Mouse (Mus musculus) right cerebral cortex, postnatal 25 days (tissue): Measurements from ENCODE around the gene Lpxn.

Experiments used
- DNase-seq: peaks from one replicate; pipeline ENCODE4 v3.0.0; 2022

Gene Lpxn

DNA sequence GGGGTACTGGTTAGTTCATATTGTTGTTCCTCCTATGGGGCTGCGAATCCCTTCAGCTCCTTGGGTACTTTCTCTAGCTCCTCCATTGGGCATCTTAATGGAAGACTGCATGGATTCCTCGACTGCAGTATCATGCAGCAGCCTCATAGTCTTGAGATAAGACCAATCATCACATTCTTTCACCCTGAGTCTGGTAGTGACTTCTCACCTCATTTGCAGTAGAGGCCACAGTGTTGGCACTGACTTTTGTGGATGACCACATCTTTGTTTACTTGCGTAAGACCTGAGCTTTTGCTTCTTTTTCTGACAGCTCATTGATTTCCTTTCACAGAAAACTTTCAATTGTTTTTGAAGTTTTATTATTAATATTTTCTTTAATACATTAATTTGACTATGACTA lies 9.7 kb downstream of the Lpxn start:
- no peak for DNase-seq

DNA sequence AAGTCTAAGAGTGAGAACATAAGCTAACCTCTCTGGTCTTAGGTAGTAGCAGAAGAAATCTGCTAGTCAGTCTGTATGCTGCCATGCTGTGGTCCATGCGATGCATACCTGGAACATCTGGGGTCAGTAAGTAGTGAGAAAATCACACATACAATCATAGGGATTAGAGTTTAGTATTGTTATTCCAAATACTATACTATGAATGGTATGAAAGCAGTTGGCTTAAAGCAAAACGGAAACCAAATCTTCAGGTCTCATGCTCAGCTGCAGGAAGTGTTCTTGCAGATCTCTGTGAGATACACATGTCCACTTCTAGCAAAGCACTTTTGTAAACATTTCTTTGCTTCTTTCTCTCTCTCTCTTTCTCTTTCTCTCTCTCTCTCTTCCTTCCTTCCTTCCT lies 10.2 kb downstream of the Lpxn start:
- DNase-seq = no peak

DNA sequence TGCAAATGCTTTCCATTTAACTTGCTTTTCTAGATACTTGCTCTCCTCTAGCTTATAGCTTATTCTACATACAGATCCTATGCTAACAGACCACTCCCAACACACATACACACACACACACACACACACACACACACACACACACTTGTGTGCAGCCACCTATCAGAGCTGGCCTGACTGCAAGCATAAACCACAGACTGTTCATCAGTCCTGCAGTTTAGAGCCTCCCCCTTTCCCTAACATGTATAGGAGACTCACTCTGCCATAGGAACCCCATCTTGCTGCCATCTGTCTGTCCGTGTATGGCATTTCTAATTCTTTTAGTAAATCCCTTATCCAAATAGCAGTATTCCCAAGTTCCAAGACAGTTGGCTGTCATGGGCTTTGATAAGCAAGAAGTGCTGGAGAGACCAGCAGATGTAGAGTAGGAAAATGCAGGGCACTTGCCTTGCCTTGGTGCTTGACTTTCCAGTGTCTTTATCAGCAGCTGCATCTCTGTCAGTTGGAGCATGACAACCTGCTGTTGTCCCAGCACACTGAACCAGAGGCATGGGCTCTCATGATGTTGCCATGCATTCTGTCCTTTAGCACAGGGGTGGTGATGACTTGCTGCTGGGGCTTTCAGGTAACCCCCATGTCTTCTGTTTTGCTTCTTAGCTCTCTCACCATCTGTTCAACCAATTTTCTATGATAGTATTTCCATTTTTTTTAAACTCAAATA lies 16.8 kb downstream of the Lpxn start:
- DNase-seq = no peak

DNA sequence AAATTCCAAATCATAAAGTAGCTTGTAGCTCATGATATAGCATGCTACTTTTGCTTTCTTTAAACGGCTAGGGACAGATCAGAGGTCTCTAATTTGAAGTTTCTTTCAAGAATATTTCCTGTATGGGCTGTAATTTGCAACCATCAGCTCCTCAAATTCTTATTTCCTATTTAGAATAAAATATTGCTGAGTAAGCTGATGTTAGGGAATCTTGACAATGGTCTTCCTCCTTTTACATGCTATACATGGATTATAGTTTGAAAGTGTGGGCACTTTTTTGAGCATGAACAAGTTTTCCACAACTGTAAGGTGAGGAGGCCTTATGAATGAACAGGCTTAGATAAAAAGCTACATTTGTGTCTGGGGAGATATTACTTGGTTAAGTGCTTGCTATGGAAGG lies 17.9 kb downstream of the Lpxn start:
- no peak for DNase-seq

DNA sequence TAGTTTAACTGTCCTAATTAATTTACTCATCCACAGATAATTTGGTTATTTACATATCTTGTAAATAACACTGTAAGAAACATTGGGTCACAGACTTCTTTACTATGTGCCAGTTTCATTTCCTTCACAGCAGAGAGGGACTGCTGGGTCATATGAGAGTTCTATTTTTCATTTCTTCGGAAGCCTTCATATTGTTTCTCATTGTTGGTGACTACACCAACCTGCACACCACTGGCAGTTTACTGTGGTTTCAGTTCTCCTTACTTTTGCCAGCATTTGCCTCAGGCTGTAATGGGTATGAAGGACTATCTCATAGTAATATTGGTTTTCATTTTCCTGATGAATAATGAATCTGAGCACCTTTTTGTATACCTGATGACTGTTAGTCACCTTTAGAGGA lies 22.5 kb downstream of the Lpxn start:
- no peak for DNase-seq

DNA sequence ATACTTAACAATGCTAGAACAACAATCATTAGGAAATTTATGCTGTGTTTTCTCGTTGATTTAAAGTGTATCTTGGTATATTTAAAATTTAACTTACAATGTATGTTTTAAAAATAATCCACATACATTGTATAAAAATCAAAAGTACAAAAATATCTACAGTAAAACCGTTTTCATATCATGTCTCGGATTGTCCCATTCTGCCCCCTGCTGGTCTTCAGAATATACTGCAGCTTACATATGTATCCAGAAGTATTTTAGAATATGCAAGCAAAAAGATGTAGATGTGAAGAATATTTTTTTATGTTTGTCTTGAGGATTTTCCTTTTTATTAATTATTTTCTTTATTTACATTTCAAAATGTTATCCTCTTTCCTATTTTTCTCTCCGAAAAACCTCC lies 24.4 kb downstream of the Lpxn start:
- DNase-seq = no peak

DNA sequence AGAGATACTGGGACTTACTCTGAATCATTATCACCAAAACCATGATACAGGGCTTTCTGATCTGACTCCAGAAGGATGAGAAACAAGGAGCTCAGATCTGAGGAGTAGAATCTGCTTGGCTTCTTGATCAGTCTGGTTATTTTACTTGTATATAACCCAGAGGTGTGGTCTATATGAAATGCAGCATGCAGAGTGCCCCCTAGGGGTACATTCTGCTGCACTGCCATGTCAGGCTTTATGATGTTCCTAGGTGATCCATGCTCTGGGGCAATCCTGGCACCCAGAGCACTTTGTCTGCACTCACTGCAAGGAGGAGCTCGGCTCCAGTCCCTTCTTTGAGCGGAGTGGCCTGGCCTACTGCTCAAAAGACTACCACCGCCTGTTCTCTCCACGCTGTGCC lies 28.6 kb downstream of the Lpxn start:
- DNase-seq = no peak

DNA sequence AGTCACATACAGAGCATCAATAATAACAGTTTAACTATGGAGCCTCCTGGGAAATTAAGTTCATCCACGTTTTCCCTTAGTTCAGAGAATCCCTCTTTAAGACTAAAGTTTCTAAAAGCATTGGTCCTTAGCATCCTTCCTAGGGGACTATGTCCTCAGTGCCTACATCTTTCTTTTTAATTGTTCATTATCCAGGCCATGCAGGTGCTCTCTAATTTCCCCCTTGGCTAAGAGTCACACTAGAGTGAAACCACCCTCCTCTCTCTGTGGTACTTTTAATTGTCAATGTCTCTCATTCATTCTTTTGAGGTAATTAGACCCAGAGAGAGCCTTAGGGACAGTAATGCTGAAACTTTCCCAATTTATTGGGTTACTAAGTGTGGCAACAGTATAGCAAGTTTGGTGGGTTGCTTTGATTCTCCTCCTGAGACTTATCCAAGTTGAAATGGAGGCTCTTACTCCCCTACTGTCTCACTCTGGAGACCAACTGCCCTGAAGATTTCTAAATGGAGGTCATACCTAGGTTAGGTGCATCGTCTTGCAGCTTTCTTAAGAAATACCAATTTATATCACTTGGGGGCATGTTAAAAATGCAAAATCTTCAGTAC lies 34.9 kb downstream of the Lpxn start:
- DNase-seq = no peak

DNA sequence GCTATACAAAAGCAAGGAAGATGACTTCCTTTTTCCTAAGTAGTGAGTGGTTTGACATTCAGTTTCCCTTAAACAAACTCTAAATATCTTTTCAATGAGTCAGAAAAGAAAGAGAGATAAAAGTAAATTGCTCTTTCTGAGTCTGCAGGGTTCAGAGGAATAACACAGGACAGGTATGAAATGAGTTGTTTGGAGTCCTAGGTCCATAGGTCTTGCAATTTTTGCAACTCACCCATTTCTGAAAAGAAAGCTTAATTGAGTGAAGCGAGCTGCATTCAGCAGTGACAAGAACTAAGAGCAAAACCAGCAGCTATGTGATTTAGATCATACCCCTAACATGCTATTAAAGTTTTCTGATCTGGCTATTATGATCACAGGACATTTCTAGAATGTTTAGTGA lies 35.6 kb downstream of the Lpxn start:
- no peak for DNase-seq

DNA sequence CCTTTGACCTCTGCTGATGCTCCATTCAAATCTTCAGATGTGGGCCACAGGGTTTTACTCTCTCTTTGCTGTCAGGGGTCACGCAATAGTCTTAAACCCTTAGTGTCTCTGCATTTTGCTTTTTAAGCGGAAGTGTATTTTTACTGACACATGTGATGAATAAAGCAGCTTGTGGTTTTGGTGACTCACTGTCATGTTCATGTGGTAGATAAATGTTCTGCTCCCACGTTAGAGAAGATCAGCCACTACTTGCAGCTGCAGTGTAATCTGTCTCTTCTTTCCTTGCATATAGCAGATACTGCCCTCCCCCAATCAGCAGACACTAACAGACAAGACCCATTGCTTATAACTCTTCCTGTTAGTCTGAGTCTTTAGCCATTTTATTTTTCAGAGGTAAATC lies 37.6 kb downstream of the Lpxn start:
- DNase-seq = no peak

DNA sequence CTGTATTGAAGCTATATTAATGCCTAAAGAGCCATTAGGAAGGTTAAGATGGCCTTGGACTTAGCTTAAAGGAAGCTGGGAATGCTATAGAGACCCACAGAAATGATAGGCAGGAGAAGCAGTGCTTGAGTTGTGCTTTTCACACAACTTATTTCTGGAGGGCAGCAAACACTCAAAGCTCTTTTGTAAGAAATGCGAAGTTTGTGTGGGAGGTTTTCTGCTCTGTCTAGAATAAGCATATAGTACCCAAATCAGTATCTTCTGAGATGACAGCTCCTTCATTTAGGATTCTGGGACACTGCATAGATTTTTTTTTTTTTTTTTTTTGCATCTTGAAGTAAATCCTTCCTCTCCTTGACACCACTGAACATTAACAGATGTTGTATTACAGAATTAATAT lies 42.5 kb downstream of the Lpxn start:
- no peak for DNase-seq

DNA sequence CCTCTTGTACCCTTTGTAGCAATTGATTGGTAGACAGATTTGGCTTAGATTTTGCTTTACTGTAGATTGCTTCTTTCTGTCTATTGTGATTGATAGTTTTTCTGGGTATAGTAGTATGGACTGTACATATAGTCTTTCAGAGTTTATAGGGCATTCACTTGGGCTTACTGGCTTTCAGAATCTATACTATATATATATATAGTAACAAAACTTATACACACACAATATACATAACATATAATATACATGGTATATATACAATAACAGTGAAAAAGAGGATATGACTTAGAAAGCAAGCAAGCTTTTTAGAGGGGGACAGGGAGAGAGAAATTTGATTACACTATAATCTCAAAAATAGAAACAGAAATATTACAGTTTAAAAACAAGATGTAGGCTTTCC lies 50.4 kb downstream of the Lpxn start, which contains the start of gene Gm5244:
Gene Gm5244 (plus strand): TSS at position 301 of the 400 bp plus-strand sequence.
- no peak for DNase-seq

DNA sequence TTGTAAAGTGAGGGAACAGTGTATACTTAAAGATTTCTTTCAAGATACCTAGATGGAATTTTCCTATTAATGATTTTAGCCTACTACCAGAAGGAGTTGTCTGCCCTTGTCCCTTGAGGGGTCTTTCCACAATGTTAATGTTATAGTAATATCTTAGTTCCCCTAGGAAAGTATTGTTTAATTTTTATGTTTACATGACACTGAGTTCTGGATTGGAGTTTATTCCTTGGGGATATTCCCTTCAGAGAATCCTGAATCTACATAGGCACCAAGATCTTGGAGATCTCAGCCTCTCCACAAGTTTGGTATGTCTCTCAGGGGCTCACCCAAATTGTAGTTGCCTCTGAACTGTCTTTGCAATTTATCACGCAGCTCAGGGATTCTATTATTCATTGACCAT lies 61.0 kb downstream of the Lpxn start, which contains the start of gene Olfr1444:
Gene Olfr1444 (plus strand): TSS at position 301 of the 400 bp plus-strand sequence.
- DNase-seq = no peak
